Mouse (Mus musculus) forebrain, embryonic 11.5 days (tissue): ENCODE measurements around the gene Agpat4. TPM values are rescaled to one million over a fixed set of nuclear protein-coding genes. Genes with fewer than 3 reads are reported as not detected.

Experiments
- ATAC-seq: fragments of 200-750 bp; cut with Nextera tagmentation; replicated peaks from 2 replicates; pipeline ENCODE4 v1.8.0; 2017; ENCODE audit warnings: moderate TSS enrichment; ENCODE audit not compliant: low FRiP score
- DNase-seq: peaks from one replicate; pipeline ENCODE4 v3.0.0-alpha.2; 2017; ENCODE audit warnings: low spot score
- H3K27ac ChIP-seq: fragments of 300-500 bp; sonication (generic); 2 replicates; pipeline ENCODE4 v1.5.1; 2014; ENCODE audit warnings: low read depth, low read length
- H3K27me3 ChIP-seq: fragments of 300-500 bp; sonication (generic); 2 replicates; pipeline ENCODE4 v1.6.1; 2014; ENCODE audit warnings: mild to moderate bottlenecking, low read length, mixed read lengths; ENCODE audit not compliant: control insufficient read depth, insufficient read depth
- H3K36me3 ChIP-seq: fragments of 300-500 bp; sonication (generic); 2 replicates; pipeline ENCODE4 v1.6.1; 2014; ENCODE audit warnings: mild to moderate bottlenecking, low read length, moderate library complexity, mixed read lengths; ENCODE audit not compliant: control insufficient read depth, insufficient read depth
- H3K4me1 ChIP-seq: fragments of 300-500 bp; sonication (generic); replicated peaks from 2 replicates; pipeline ENCODE4 v1.6.1; 2014; ENCODE audit warnings: low read length, mixed read lengths; ENCODE audit not compliant: control insufficient read depth, insufficient read depth
- H3K4me2 ChIP-seq: fragments of 300-500 bp; sonication (generic); 2 replicates; pipeline ENCODE4 v1.6.1; 2014; ENCODE audit warnings: low read depth, mild to moderate bottlenecking, low read length, moderate library complexity, mixed read lengths; ENCODE audit not compliant: severe bottlenecking
- H3K4me3 ChIP-seq: fragments of 300-500 bp; sonication (generic); 2 replicates; pipeline ENCODE4 v1.5.1; 2014; ENCODE audit warnings: low read depth, low read length
- H3K9ac ChIP-seq: fragments of 300-500 bp; sonication (generic); 2 replicates; pipeline ENCODE4 v1.6.1; 2014; ENCODE audit warnings: low read length
- H3K9me3 ChIP-seq: fragments of 300-500 bp; sonication (generic); 2 replicates; pipeline ENCODE4 v1.6.1; 2016; ENCODE audit warnings: low read length, mixed read lengths; ENCODE audit not compliant: control insufficient read depth
- WGBS: fragments of 180-500 bp; shearing (Covaris S2); extraction: QIAGEN DNeasy Blood & Tissue Kit; methylation state at CpG from one replicate; pipeline ENCODE4 v1.1.7; 2014; 5-methylcytosine and 5-hydroxymethylcytosine counted together
- polyA plus RNA-seq: library from polyadenylated mRNA; unstranded; fragments of >200 nt; fragmentation: Nextera tagmentation; extraction: Ambion mirVana; gene quantifications from 2 replicates; pipeline ENCODE4 v1.2.1, GENCODE M21; 2014

Gene Agpat4
- polyA plus RNA-seq, 1 experiment from 2014 or later: 35.6 TPM

GRCm38 (mm10) chr17:12207022-12207548, 88.6 kb downstream of the Agpat4 start:
- peak overlapping the region; percentile 50; the same call in 1 of the 2 replicates for H3K27ac ChIP-seq
- no peak overlapping the region for H3K9ac ChIP-seq
- H3K36me3 ChIP-seq: no peaks in the 10 kb centered on the region
- no peak overlapping the region for H3K4me3 ChIP-seq
- ATAC-seq (no peak), DNase-seq (no peak)
- no peaks in the 10 kb centered on the region for H3K27me3 ChIP-seq
- WGBS: 53% methylated on average over 1 of the region's 1 CpGs
- H3K9me3 ChIP-seq: no peaks in the 10 kb centered on the region
- 0 out of 2 replicates have a peak, but pooled peaks cover under 1% of the 10 kb centered on the region for H3K4me1 ChIP-seq
- H3K4me2 ChIP-seq: no peak overlapping the region

GRCm38 (mm10) chr17:12209481-12209880, 91.0 kb downstream of the Agpat4 start:
- 91% methylated on average over 4 of the region's 4 CpGs for WGBS
- H3K9me3 ChIP-seq: no peaks in the 10 kb centered on the region
- H3K4me1 ChIP-seq: 0 out of 2 replicates have a peak, but pooled peaks cover 1% of the 10 kb centered on the region
- no peak overlapping the region for H3K4me2 ChIP-seq
- H3K9ac ChIP-seq: no peak overlapping the region
- H3K27me3 ChIP-seq: no peaks in the 10 kb centered on the region
- H3K36me3 ChIP-seq: no peaks in the 10 kb centered on the region
- DNase-seq (no peak), ATAC-seq (no peak)
- no peak overlapping the region for H3K27ac ChIP-seq
- no peak overlapping the region for H3K4me3 ChIP-seq

- Histone ChIP-seq H3K27me3 (no peaks in the 10 kb centered on the region), H3K9me3 (no peaks in the 10 kb centered on the region), H3K4me1 (0 out of 2 replicates have a peak, but pooled peaks cover 1% of the 10 kb centered on the region), H3K36me3 (no peaks in the 10 kb centered on the region; the same call in 1 of the 2 replicates), H3K4me2 (no peak overlapping the region), H3K9ac (no peak overlapping the region), H3K27ac (no peak overlapping the region), H3K4me3 (no peak overlapping the region)
- ATAC-seq (peak; percentile 42; the same call in 1 of the 2 replicates), DNase-seq (peak; percentile 91)
- 39% methylated on average over 8 of the region's 8 CpGs for WGBS
Observed at GRCm38 (mm10) chr17:12210544-12211132, 92.1 kb downstream of the Agpat4 start.

GRCm38 (mm10) chr17:12211890-12212289, 93.4 kb downstream of the Agpat4 start:
- 95% methylated on average over 11 of the region's 11 CpGs for WGBS
- no peak overlapping the region for H3K4me2 ChIP-seq
- H3K27me3 ChIP-seq: no peaks in the 10 kb centered on the region
- no peak overlapping the region for H3K4me3 ChIP-seq
- H3K36me3 ChIP-seq: no peaks in the 10 kb centered on the region; the same call in 1 of the 2 replicates
- DNase-seq: no peak
- no peak for ATAC-seq
- no peaks in the 10 kb centered on the region for H3K9me3 ChIP-seq
- no peak overlapping the region for H3K9ac ChIP-seq
- H3K4me1 ChIP-seq: 0 out of 2 replicates have a peak, but pooled peaks cover 1% of the 10 kb centered on the region
- H3K27ac ChIP-seq: no peak overlapping the region

GRCm38 (mm10) chr17:12212341-12212740, 93.8 kb downstream of the Agpat4 start:
- Histone ChIP-seq H3K9me3 (no peaks in the 10 kb centered on the region), H3K27ac (no peak overlapping the region), H3K9ac (no peak overlapping the region), H3K27me3 (no peaks in the 10 kb centered on the region), H3K4me3 (no peak overlapping the region), H3K4me2 (no peak overlapping the region), H3K4me1 (0 out of 2 replicates have a peak, but pooled peaks cover 1% of the 10 kb centered on the region), H3K36me3 (no peaks in the 10 kb centered on the region; the same call in none of the 2 replicates)
- 89% methylated on average over 6 of the region's 6 CpGs for WGBS
- ATAC-seq (no peak), DNase-seq (no peak)

- Histone ChIP-seq H3K4me3 (no peak overlapping the region), H3K9ac (no peak overlapping the region), H3K27me3 (no peaks in the 10 kb centered on the region), H3K36me3 (no peaks in the 10 kb centered on the region; the same call in none of the 2 replicates), H3K4me2 (no peak overlapping the region), H3K27ac (no peak overlapping the region), H3K4me1 (0 out of 2 replicates have a peak, but pooled peaks cover 1% of the 10 kb centered on the region), H3K9me3 (no peaks in the 10 kb centered on the region)
- ATAC-seq: no peak
- no peak for DNase-seq
- WGBS: 92% methylated on average over 8 of the region's 8 CpGs
Observed at GRCm38 (mm10) chr17:12213430-12213829, 94.9 kb downstream of the Agpat4 start.

GRCm38 (mm10) chr17:12216224-12216623, 97.7 kb downstream of the Agpat4 start:
- H3K27me3 ChIP-seq: no peaks in the 10 kb centered on the region
- H3K4me3 ChIP-seq: no peak overlapping the region
- no peak overlapping the region for H3K9ac ChIP-seq
- DNase-seq: no peak
- 0 out of 2 replicates have a peak, but pooled peaks cover 1% of the 10 kb centered on the region for H3K4me1 ChIP-seq
- ATAC-seq: 0 out of 2 replicates have a peak, but pooled peaks have one; percentile 19
- H3K4me2 ChIP-seq: no peak overlapping the region
- H3K9me3 ChIP-seq: no peaks in the 10 kb centered on the region
- WGBS: 83% methylated on average over 6 of the region's 6 CpGs
- no peaks in the 10 kb centered on the region; the same call in none of the 2 replicates for H3K36me3 ChIP-seq
- no peak overlapping the region for H3K27ac ChIP-seq

- H3K36me3 ChIP-seq: no peaks in the 10 kb centered on the region; the same call in none of the 2 replicates
- ATAC-seq (no peak), DNase-seq (no peak)
- no peak overlapping the region for H3K27ac ChIP-seq
- H3K4me1 ChIP-seq: no peaks in the 10 kb centered on the region
- 79% methylated on average over 6 of the region's 6 CpGs for WGBS
- no peak overlapping the region for H3K4me2 ChIP-seq
- no peaks in the 10 kb centered on the region for H3K9me3 ChIP-seq
- no peak overlapping the region for H3K9ac ChIP-seq
- H3K27me3 ChIP-seq: no peaks in the 10 kb centered on the region
- no peak overlapping the region for H3K4me3 ChIP-seq
Observed at GRCm38 (mm10) chr17:12221926-12222325, 103.4 kb downstream of the Agpat4 start.
